Mouse (Mus musculus) retina, postnatal 1 day (tissue): ENCODE results near the gene Mxd3.

Experiments used
- DNase-seq: peaks from one replicate; pipeline ENCODE4 v3.0.0-alpha.2; 2012

Mxd3 gene

DNA sequence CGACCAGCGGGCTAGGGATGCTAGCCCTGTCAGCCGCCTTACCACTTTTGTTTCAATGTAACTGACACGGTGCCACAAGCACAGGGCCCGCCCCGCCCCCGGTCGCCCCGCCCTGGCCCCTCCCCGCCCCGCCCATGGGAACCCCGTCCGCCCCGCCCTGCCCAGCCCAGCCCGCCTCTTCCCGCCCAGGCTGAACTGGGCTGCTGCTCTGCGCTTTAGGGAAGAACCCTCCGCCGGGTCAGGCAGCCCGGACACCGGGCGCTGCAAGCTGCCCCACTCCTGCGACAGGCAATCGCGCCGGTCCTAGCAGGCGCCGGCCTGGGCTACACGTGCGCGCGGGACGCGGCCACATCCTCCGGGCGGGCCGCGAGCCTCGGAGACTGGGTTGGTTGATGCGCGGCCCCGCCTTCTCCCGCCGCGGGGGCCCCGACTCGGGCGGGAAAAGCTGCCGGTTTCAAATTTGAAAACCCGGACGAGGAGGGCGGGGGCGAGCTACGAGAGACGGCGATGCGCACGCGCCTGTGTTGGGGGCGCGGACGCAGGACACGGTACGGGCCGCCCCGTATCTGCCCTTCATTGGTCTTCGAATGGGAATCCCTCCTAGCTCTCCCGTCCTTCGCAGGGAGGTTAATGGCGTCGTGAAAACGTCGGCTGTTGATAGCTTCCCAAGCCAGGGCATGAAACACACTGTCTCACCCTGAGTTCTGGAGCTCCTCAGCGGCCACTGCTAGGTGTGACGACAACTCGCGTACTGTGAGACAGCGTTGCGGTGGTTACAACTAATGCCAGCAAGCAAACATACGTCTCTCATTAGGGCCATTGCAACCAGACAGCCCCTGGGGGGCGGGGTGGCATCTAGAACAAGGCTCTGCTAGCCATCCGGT lies at the start of gene Mxd3:
TSS of gene Mxd3 (minus strand) at position 141 of the 884 bp plus-strand sequence.
- DNase-seq, result peak; percentile 93

DNA sequence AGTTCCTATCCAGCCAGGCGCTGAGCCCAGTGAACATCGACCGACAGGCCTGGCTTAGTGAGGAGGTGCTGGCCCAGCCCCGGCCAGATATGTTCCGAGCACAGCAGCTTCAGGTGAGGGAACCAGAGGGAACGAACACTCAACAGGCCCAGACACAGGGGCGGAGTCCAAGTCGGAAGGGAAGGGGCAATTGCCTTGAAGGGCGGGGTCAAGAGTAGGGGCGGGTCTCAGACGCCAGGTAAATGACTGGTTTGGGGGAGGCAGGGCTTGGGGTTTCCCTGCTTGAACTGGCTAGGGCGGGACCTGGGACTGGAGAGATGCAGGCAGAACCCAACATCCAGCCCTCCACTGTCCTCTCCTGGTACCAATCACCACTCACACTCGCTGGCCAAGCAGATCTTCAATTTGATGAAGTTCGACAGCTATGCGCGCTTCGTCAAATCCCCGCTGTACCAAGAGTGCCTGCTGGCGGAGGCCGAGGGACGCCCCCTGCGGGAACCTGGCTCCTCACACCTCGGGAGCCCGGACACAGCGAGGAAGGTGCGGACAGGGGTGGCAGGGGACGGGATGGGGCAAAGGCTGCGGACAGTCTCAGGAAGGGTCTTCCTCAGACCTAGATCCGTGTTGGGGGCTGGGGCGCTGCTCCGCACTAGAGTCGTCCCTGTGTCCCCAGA lies 49.4 kb upstream of the Mxd3 start:
- DNase-seq, result peak; percentile 41

DNA sequence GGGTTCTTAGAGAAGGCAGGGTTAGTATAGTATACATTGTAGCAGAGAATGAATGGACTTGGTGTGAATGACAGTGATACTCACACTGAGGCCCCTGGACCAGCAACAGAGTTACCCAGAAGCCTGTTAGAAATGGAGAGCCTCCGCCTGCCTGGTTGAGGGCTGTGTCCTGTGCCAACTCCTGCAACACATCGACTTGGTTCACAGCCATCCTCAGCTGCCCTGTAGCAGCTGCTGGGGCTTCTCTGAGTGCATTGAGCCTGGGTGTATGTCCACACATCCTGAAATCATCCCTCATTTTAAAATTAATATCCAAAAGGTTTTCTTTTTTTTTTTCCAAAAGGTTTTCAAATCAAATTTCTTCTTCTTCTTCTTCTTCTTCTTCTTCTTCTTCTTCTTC lies 46.3 kb upstream of the Mxd3 start:
- no peak for DNase-seq

DNA sequence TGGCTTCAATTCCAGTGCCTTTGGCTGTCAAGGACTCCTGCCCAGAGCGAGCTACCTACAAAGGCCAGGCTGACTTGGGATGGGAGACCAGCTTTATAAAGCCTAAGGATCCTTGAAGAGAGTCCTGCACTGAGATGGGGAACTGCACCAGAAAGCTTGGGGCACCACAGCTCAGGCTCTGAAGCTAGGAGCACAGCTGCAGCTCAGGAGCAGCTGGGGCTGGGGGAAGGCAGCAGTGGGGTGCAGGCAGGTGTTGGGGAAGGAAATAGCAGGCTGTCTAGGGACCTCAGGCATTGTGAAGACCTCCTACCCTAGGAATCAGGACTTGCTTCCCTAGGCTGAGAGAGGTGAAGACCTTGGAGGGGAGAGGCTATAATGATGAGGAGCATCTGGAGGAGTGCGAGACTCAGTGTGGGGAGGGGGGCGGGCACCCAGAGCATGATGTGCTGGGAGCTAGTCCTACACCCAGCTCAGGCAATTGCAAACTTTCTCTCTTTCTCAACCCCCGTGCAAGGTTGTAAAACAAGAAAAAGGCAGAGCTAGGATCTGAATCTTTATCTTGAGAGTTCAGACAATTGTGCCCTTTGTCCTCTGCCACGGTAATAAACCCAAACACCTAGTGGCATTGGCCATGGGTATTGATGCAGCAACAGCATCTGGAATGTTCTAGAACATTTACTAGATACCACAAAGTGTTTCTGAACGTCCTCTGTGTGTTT lies 44.7 kb upstream of the Mxd3 start:
- no peak for DNase-seq

DNA sequence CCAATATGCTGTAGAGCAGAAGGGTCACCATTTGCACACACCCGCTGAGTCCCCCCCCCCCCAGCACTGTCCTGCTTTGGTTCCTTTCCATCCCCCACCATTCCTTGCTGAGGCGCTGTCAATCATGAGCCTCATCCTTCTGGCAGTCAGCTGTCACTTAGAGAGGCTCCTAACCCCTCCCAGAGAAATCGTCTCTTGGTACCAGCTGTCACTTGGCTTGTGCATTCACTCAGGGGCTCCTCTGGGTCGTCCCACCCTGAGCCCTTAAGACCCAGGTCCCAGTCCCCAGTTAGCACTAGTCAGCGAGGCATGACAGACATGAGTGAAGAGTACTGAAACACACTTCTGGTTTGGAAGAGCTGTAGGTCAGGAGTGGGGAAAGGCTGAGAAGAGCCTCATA lies 42.1 kb upstream of the Mxd3 start:
- DNase-seq, result peak; percentile 46

DNA sequence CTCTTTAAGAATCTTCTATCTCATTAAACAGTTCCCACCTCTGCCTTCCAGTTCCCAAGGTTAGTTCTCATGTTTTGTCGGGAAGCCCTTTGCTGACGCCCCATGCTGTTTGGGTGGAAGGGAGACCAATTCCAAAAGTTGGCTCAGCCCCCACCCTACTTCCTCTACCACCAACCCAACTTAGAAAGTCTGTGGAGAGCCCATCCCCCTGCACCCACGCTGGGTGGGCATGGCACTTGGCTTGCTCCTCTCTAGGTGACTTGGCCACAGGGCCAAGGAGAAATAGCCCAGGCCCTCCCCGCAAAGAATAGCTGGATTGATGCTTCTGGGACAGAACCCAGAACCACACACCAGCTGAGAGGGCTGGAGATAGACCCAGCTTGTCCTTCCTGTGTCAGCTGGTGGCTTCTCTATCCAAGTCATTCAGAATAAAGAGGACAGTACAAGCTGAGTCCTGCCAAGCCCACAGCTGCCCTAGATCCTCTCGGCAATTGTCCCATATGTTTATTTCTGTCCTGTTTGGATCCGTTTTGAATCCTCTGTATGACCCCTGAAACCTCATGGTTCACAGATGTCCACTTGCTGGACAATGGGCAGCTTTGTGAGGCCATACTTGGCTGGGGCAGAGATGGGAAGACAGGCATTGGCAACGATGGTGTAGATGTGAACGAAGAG lies 41.5 kb upstream of the Mxd3 start:
- DNase-seq, result peak; percentile 43

DNA sequence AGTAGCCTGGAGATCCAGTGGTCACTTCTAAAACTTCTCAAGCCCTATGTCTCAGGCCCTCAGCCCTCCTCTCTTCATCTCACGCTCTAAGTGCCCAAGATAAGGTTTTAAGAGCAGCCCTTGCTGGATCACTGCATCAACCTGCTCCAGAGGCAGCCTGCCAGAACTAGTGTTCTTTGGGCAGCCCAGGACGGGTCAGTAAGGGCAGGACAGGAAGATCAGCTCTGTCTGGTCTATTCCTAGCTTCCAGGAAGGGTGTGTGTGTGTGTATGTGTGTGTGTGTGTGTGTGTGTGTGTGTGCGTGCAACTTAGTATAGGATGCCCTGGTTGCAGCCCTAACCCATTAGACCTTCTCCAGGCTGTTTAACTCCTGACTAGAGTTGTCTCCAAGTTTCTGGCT lies 40.6 kb upstream of the Mxd3 start:
- DNase-seq, result no peak

DNA sequence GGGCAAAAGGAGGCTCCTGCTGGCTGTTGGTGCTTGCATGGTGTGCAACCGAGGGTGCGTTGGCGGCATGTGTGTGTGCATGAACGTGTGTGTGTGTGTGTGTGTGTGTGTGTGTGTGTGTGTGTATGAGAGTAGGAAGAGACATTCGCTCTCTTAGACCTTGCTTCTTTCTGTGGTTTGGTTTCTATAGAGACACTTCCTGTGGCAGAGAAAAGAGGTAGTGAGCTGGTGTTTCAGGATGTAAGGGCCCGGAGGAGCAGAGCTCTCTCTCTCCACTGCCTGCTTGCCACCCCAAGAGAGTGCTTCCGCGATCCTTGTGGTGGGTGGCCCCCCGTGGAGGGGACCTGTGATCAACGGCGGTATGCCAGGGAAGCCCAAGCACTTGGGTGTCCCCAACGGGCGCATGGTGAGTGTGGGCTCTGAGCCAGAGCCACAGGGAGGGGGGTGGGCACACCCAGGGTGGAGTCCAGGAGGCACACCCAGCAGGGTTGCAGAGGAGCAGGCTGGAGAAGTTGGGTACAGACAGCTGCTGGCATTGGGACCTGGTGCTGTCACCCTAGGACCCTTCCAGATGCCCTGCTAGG lies 40.0 kb upstream of the Mxd3 start, which contains the start of gene Rgs14:
TSS of gene Rgs14 (plus strand) at position 202 of the 584 bp plus-strand sequence.
- no peak for DNase-seq

DNA sequence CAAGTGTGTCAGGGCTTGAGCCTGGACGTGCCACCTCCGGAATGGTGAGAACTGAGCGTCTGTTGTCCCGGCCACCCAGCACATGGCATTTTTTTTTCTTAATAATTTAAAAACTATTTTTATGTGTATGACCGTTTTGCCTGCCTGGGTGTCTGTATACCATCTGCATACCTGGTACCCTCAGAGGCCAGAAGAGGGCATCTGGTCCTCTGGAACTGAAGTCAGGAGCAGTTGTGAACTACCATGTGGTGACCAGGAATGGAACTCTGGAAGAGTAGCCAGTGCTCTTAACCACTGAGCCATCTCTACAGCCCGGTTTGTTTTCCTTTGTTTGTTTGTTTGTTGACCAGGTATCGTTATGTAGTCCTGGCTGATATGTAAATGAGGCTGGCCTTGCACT lies 38.8 kb upstream of the Mxd3 start:
- DNase-seq, result no peak

DNA sequence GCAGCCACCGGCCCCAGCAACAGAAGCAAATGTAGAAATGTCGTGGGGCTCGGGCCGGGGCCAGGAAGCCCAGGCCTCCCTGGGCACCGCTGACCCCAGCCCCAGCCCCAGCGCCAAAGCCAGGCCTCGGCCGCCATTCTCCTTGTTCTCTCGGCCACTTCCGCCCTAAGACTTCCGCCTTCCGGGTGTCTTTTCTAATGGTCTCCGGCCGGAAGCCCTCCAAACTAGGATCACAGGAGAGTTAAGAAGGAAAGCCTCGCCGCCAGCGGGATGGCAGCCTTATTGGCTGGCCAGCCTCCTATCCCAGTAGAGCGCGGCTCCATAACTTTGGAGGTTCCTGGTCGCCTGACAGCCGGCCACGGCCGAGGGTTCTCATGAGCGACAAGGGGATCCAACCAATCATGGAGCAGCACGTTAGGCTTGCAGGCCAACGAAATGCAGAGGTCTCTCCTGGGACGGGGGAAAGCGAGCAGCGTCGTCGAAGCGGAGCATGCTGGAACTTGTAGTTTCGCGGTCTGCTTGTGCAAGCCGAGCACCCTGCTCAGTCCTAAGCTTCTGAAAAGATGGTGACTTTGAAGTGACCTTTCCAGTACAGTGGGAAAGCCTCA lies 32.9 kb upstream of the Mxd3 start, which contains the start of gene Lman2:
TSS of gene Lman2 (minus strand) at position 331 of the 608 bp plus-strand sequence.
- peak; percentile 99 for DNase-seq

DNA sequence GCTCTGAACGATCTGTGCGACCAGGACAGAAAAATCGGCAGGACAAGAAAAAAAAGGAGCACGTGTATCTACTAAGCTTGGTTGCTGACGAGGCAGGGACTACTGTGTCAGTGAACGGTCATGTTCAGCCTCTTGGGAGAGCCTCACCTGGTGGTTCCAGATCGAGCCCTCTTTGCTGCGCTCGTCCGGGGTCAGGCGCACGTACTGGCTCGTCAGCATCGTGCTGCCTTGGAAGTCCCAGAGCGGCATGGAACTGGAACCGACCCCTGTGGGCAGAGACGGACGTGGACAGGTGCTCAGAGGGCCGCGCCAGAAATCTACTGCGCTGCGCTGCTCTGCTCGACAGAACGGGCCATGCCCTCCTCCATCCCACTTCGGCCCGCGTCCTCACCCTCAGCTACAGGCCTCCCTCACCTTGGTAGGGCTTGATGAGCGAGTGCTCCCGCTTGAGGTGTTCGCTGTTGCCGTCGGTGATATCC lies 32.4 kb upstream of the Mxd3 start:
- DNase-seq, result no peak

DNA sequence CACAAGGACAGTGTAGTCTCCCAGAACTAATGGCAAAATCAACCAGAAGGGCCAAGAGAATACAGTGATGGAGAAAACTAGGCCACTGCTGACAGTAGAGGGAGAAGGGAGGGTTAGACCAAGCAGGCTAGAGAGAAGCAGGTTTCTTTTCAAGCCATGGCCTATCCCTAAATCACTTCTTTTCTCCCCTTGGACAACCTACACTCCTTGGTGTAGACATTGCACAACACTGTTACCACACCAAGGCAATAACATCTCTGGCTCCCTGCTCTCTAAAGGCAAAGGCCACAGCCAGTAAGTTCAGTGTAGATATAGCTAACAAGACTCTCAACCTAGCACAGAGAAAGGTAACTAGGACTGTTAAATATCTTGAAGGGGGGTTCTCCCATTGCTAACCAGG lies 31.5 kb upstream of the Mxd3 start:
- DNase-seq, result no peak

DNA sequence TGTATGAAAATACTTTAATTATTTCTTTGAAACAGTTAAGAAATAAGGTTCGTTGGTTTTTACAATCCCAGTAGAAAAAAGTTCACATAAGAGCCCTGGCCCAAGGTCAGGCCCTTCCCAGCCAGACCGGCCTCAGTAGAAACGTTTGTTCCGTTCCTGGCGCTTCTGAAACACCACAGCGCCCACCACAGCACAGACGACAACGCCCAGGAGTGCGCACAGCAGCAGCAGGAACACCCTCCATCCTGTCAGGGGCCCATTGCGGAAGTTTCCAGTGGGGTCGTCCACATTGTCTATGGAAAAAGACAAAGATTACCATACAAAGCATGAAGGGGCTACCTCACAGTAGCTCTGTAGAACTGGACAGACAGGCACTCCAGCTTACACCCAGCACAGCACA lies 17.1 kb upstream of the Mxd3 start:
- DNase-seq, result no peak

DNA sequence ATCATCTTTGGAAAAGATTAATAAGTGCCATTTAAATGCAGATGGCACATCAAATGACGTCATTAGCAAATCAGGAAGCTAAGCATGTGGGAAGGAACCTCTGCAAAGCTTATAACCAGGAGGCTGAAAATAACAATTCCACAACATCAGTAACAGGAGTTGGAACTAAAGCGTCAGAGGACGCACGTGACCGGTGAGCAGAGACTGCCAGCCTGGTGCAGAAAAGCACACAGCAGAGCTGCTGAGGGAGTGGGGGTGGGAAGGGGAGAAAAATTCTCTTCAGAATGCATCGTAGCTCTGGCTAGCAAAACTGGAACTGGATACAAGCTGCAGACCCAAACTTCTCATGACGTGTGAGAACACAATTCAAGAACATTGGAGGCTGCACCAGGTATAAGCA lies 14.7 kb upstream of the Mxd3 start:
- no peak for DNase-seq

DNA sequence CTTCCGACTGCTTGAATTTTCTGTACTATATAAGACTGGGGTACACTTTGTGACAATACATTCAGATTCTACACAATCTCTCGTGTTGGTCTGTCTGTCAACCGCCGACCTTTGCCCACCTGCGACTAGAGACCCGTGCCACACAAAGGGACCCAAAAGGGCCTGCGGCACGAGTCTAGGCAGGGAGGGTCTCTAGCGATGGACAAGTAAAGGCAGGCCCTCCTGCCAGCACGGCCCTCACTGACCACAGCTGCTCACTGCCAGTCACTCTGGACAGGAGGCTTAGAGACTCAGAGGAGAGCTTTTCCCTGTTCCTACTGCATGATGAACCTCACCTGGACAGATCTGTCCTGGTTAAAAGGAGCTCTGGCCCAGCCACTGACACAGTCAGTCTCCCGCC lies 12.8 kb upstream of the Mxd3 start:
- no peak for DNase-seq

DNA sequence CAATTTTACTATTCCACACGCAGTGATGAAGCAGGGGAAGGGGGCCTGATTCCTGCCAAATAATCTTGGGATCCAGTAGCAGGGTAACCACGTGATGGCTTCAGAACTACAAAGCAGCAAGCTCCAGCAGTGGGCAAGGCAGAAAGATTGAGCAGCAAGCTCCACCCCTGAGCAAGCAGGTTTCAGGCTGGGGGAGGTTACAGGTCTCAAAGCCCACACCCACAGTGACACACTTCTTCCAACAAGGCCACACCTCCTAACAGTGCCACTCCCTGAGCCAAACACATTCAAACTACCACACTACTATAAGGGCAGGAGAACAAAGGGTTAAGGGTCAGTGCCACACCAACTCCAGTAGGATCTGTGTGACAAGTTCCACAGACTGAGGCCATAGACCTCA lies 9.6 kb upstream of the Mxd3 start:
- DNase-seq, result no peak

DNA sequence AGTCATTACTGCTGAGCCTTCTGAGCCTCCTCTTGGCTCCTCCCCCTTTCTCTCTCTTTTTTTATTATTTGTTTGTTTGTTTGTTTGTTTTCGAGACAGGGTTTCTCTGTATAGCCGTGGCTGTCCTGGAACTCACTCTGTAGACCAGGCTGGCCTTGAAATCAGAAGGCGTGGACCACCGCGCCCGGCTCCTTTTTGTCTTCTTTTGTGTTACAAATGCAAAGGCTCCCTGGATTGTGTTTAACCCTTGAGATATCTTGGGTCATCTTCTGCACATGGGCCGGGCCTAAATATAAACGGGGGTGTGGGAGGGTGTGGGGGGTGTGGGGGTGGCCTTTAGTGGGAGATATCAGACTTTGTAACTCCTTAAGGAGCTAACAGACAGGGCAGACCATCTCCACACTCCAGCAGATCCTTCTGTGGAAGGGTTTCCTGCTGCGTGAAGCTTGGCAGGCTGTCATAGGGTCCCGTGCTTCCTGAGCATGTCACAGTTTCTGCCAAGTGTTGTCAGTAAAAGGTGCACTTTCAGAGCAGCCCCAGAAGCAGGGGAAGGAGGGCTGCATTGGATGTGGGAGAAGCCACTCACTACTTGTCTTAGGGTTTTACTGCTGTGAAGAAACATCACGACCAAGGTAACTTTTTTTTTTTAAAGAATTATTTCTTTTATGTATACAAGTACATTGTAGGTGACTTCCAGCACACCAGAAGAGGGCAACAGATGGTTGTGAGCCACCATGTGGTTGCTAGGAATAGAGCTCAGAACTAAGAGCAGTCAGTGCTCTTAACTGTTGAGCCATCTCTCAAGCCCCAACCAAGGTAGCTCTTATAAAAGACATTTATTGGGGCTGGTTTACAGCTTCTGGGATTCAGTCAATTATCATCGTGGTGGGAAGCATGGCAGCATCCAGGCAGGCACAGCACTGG lies 8.8 kb upstream of the Mxd3 start:
- no peak for DNase-seq

DNA sequence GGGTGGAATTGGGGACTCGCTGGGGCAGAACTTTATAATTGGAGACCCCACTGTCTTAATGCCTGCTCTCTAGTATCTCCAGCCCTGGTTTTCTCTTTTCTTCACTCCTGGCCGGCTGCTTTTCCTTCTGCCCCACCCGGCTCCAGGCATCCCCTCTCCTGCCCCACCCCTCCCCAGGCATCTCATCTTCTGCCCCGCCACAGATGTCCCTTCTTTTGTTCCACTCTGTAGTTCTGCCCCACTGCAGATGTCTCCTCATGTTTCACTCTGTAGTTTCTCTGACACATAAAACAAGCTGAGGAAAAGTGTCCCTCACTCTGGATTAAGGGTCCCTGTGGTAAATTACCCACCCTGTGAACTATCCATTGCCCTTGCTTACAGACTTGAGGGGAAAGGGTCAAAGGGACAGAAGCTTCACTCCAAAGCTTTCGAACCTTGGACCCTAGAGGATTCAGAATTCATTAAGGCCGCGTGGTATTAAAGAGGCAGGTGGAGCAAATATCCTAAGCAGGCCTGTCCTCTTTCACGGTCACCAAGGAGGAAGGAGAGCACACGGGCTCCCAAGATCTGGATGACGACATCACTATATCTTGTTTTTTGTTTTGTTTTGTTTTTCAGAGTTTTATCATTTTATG lies 7.8 kb upstream of the Mxd3 start:
- DNase-seq, result no peak

DNA sequence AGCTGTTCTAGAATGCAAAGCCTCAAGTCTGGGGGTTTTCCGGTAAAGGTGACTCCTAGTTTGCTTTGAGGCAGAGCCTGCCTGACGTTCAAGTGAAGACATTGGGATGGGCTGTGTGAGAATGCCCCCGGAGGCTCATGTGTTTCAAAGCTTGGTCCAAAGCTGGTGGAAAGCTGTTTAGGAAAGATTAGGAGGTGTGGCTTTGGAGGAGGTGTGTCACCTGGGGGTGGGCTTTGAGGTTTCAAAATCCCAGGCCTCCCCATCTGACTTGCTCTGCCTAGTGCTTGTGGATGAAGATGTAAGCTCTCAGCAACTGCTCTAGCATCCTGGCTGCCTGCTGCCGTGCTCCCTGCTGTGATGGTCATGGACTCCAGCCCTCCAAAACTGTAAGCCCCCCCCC lies 6.1 kb upstream of the Mxd3 start:
- no peak for DNase-seq

DNA sequence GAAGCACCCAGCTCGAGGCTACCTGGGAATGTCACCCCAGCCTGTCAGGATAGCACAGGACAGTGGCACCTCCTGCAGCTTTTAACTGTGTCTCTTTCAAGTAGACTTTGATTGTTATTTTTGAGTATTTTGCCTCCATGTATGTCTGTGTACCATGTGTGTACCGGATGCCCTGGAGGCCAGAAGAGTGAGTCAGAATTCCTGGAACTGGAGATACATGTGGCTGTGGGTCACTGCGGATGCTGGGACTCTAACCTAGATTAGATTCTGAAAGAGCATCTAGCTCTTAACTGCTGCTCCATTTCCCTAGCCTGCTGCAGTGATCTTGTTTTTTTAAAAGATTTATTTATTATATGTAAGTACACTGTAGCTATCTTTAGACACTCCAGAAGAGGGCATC lies 2.7 kb upstream of the Mxd3 start:
- no peak for DNase-seq
